Mouse (Mus musculus) stomach, postnatal 0 days (tissue): ENCODE results near the gene Sdr39u1. TPM values are rescaled to one million over a fixed set of nuclear protein-coding genes. Genes with fewer than 3 reads are reported as not detected.
A peak's percentile ranks its signal among the peaks of the same experiment; 100 is the strongest.

Experiments used
- ATAC-seq: fragments of 200-750 bp; cut with Nextera tagmentation; 2 replicates; pipeline ENCODE4 v1.8.0; 2017; ENCODE audit not compliant: low FRiP score, low TSS enrichment
- DNase-seq: peaks from one replicate; pipeline ENCODE4 v3.0.0-alpha.2; 2016; ENCODE audit warnings: low spot score
- H3K27ac ChIP-seq: fragments of 300-500 bp; sonication (generic); replicated peaks from 2 replicates; pipeline ENCODE4 v1.5.1; 2014; ENCODE audit warnings: mild to moderate bottlenecking, control low read depth
- H3K27me3 ChIP-seq: fragments of 300-500 bp; sonication (generic); 2 replicates; pipeline ENCODE4 v1.6.1; 2014; ENCODE audit warnings: low read length; ENCODE audit not compliant: control insufficient read depth, insufficient read depth
- H3K36me3 ChIP-seq: fragments of 300-500 bp; sonication (generic); 2 replicates; pipeline ENCODE4 v1.6.1; 2014; ENCODE audit warnings: low read length, mixed read lengths; ENCODE audit not compliant: control insufficient read depth, insufficient read depth
- H3K4me1 ChIP-seq: fragments of 300-500 bp; sonication (generic); replicated peaks from 2 replicates; pipeline ENCODE4 v1.6.1; 2014; ENCODE audit warnings: antibody characterized with exemption; ENCODE audit not compliant: control insufficient read depth, insufficient read depth
- H3K4me2 ChIP-seq: fragments of 300-500 bp; sonication (generic); replicated peaks from 2 replicates; pipeline ENCODE4 v1.6.1; 2014; ENCODE audit warnings: low read depth, mild to moderate bottlenecking, control low read depth, moderate library complexity
- H3K4me3 ChIP-seq: fragments of 300-500 bp; sonication (generic); 2 replicates; pipeline ENCODE4 v1.5.1; 2014; ENCODE audit warnings: low read depth, low read length, control low read depth
- H3K9ac ChIP-seq: fragments of 300-500 bp; sonication (generic); 2 replicates; pipeline ENCODE4 v1.6.1; 2014; ENCODE audit warnings: mild to moderate bottlenecking, low read length, control low read depth, mixed read lengths
- H3K9me3 ChIP-seq: fragments of 300-500 bp; sonication (generic); 2 replicates; pipeline ENCODE4 v1.6.1; 2016; ENCODE audit warnings: low read length; ENCODE audit not compliant: control insufficient read depth
- CTCF ChIP-seq: IDR thresholded peaks from 2 replicates; pipeline ENCODE4 v1.5.1; 2016; ENCODE audit warnings: antibody characterized with exemption, low read depth, mild to moderate bottlenecking, moderate library complexity
- EP300 ChIP-seq: optimal IDR thresholded peaks from 2 replicates; pipeline ENCODE3; 2016; ENCODE audit warnings: antibody characterized with exemption
- WGBS: fragments of 180-500 bp; shearing (Covaris S2); extraction: QIAGEN DNeasy Blood & Tissue Kit; methylation state at CpG from one replicate; pipeline ENCODE4 v1.1.7; 2014; 5-methylcytosine and 5-hydroxymethylcytosine counted together
- polyA plus RNA-seq: library from polyadenylated mRNA; unstranded; fragments of >200 nt; fragmentation: Nextera tagmentation; extraction: Ambion mirVana; gene quantifications from 2 replicates; pipeline ENCODE4 v1.2.1, GENCODE M21; 2015

Gene Sdr39u1
- polyA plus RNA-seq, 1 experiment from 2014 or later: 52.0 TPM

DNA sequence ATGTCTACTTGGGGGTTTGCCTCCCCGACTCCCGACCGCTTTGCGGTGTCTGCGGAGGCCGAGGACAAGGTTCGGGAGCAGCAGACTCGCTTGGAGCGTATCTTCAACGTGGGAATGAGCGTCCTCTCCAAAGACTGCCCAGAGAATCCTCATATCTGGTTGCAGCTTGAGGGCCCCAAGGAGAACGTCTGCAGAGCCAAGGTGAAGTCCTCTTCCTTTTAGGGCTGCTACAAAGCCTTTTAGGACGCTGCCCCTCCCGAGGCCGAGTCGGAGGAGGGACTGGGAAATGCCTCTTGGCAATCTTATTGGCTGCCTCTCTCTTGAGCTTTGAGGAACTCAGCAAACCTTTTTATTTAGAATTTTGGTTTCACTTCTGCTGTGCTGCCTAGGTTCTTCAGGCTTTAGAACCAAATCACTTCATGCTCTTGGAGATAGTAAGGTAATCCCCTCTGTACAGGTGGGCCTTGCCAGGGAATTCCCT is 14.3 kb downstream of the Sdr39u1 start:
- WGBS: 2% methylated on average over 16 of the region's 16 CpGs
- peak overlapping the region; percentile 93 for H3K9ac ChIP-seq
- H3K27me3 ChIP-seq: no peaks in the 10 kb centered on the region
- no peaks in the 10 kb centered on the region for H3K9me3 ChIP-seq
- peaks cover 20% of the 10 kb centered on the region for H3K36me3 ChIP-seq
- peak overlapping the region; percentile 98 for H3K27ac ChIP-seq
- TF ChIP-seq EP300 (no peak), CTCF (no peak)
- peak overlapping the region; percentile 81 for H3K4me3 ChIP-seq
- peak overlapping the region; percentile 80 for H3K4me2 ChIP-seq
- peaks cover 2% of the 10 kb centered on the region; the same call in 1 of the 2 replicates for H3K4me1 ChIP-seq
- peak; percentile 61 for DNase-seq
- no peak for ATAC-seq

DNA sequence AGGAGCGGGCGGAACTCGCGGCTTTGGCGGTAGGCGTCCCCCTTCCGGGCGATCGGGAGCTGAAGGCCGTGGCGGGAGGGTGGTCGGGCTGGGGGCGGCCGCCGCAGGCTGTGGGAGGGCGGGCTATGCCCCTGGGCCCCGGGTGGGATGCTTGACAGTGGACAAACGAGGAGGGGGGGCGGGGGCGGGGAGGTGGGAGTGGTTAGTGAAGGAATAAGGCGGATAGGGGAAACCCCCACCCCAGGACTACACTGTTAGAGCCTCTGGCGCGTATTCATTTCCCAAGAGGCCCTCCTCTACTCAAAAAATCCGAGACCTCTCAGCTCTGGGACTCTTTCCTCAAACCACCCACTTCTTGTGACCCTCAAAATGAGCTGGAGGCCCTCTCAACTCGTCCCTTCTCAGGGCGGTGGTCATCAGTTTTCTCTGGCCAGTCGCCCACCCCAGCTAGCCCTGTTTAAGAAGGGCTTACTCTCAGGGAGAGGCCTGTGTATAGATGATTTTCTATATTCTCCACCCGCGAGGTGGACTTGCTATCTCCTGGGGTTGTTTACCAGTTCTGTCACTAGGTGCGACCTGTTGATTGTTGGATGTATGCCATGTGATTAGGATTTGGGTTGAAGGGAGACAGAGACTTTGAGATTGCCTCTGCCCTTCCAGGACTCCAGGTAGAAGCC is 14.8 kb downstream of the Sdr39u1 start:
- DNase-seq (no peak), ATAC-seq (0 out of 2 replicates have a peak, but pooled peaks have one; percentile 32)
- H3K27me3 ChIP-seq: no peaks in the 10 kb centered on the region
- H3K9me3 ChIP-seq: no peaks in the 10 kb centered on the region
- H3K4me1 ChIP-seq: peaks cover 2% of the 10 kb centered on the region; the same call in 1 of the 2 replicates
- H3K4me3 ChIP-seq: peak overlapping the region; percentile 81
- peaks cover 20% of the 10 kb centered on the region for H3K36me3 ChIP-seq
- H3K27ac ChIP-seq: peak overlapping the region; percentile 98
- peak overlapping the region; percentile 80 for H3K4me2 ChIP-seq
- TF ChIP-seq CTCF (no peak), EP300 (no peak)
- peak overlapping the region; percentile 93 for H3K9ac ChIP-seq
- WGBS: under 1% methylated on average over 16 of the region's 30 CpGs

DNA sequence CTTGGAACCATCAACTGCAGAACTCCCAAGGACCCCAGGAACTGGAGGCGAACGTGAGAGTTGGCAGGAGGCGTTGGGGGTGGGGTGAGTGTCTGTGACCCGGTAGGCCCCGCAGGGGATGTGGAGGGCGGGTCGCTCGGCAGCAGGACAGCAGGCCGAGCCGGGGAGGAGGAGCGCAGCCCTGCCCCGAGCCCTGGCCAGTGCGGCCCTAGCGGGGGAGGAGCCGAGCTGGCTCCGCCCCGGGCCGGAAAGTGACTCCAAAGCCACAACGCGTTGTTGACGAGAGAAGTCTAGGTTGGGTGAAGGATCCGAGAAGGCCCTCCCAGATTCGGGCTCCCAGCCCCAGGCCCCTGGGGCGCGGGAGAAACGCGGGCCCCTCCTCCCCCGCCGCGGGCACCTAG is 15.4 kb downstream of the Sdr39u1 start, which contains the start of gene Khnyn:
Khnyn (plus strand) TSS at position 235 of the 401 bp plus-strand sequence.
- WGBS: under 1% methylated on average over 26 of the region's 30 CpGs
- H3K4me2 ChIP-seq: peak within 1 kb of the TSS; percentile 80
- peak within 1 kb of the TSS; percentile 81 for H3K4me3 ChIP-seq
- peak within 1 kb of the TSS; percentile 93 for H3K9ac ChIP-seq
- DNase-seq: peak; percentile 94
- peaks cover 17% of the 10 kb centered on the region for H3K36me3 ChIP-seq
- TF ChIP-seq CTCF: no peak
- TF ChIP-seq EP300: no peak
- peak; percentile 88 for ATAC-seq
- no peaks in the 10 kb centered on the region for H3K27me3 ChIP-seq
- peak within 1 kb of the TSS; percentile 98 for H3K27ac ChIP-seq
- H3K9me3 ChIP-seq: no peaks in the 10 kb centered on the region
- peaks cover 2% of the 10 kb centered on the region; the same call in 1 of the 2 replicates for H3K4me1 ChIP-seq

DNA sequence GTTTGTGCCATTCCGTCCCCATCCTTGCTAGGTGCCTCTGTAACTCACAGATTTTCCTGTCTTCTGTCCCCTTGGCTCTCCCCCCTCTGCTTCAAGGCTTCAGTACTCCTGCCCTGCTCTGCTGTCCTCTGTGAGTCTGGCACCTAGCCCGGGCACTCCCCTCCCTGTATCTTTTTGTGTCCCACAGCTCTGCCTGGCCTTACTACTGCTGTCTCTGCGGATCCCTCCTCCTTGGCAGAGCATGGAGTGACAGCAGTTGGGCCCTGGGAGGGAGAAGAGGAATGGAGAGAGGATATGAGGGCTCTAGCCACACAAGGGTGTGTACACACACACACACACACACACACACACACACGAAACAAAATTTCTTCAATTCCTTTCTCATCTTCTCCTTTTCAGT is 15.9 kb downstream of the Sdr39u1 start, which contains the start of gene Cbln3:
Cbln3 (minus strand) TSS at position 227 of the 400 bp plus-strand sequence.
- ATAC-seq (no peak), DNase-seq (peak; percentile 58)
- Histone ChIP-seq H3K9me3 (no peaks in the 10 kb centered on the region), H3K4me2 (peak within 1 kb of the TSS; percentile 80), H3K9ac (peak within 1 kb of the TSS; percentile 93), H3K4me3 (peak within 1 kb of the TSS; percentile 81), H3K4me1 (peaks cover 2% of the 10 kb centered on the region; the same call in 1 of the 2 replicates), H3K27ac (peak within 1 kb of the TSS; percentile 98), H3K27me3 (no peaks in the 10 kb centered on the region), H3K36me3 (peaks cover 13% of the 10 kb centered on the region)
- WGBS: 20% methylated on average over 4 of the region's 4 CpGs
- no peak for TF ChIP-seq EP300
- TF ChIP-seq CTCF: no peak

DNA sequence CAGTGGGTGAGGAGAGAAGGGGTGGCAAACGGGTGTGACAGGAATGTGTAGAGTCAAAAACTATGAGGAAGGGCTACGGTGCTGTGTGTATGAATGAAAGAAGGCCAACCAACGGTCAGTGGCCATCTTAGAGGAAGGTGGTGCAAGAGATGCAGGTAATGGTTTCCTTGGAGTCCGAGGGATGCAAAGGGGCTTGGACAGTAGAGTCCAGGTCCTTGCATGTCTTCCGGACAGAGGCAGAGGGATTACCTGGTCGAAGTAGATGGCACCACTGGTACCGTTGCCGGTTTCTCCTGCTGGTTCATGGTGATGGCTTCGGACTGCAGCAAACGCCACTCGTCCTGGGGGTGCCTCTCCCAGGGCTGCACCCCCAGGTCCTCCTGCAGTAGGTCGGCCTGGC is 16.4 kb downstream of the Sdr39u1 start:
- Histone ChIP-seq H3K4me2 (no peak overlapping the region), H3K4me3 (no peak overlapping the region), H3K9me3 (no peaks in the 10 kb centered on the region), H3K27ac (peak overlapping the region; percentile 98), H3K27me3 (no peaks in the 10 kb centered on the region), H3K9ac (no peak overlapping the region), H3K36me3 (peaks cover 10% of the 10 kb centered on the region), H3K4me1 (peaks cover 2% of the 10 kb centered on the region; the same call in 1 of the 2 replicates)
- DNase-seq (no peak), ATAC-seq (no peak)
- no peak for TF ChIP-seq EP300
- TF ChIP-seq CTCF: no peak
- WGBS: 83% methylated on average over 12 of the region's 12 CpGs
